Mouse (Mus musculus): Measurements from ENCODE around the gene Cyb561d1. TPM values are rescaled to one million over a fixed set of nuclear protein-coding genes. Genes with fewer than 3 reads are reported as not detected.
A peak's percentile ranks its signal among the peaks of the same experiment; 100 is the strongest.

The Cyb561d1 gene
- polyA plus RNA-seq, 1 experiment from 2014 or later: 2.8 TPM

- Histone ChIP-seq H3K9me3 (replicated peaks) (no peaks in the 10 kb centered on the region), H3K9ac (no peak overlapping the region), H3K27ac (no peak overlapping the region), H3K36me3 (peaks cover 59% of the 10 kb centered on the region), H3K4me2 (no peak overlapping the region), H3K4me3 (no peak overlapping the region), H3K4me1 (peaks cover 42% of the 10 kb centered on the region), H3K27me3 (replicated peaks) (no peaks in the 10 kb centered on the region)
- no peak for ATAC-seq
Measured at GRCm38 (mm10) chr3:108202506-108202905, 1.5 kb upstream of the Cyb561d1 start.

- peak overlapping the region; percentile 80 for H3K4me2 ChIP-seq
- no peaks in the 10 kb centered on the region for H3K9me3 ChIP-seq (replicated peaks)
- ATAC-seq: no peak
- peaks cover 59% of the 10 kb centered on the region for H3K4me1 ChIP-seq
- H3K36me3 ChIP-seq: peaks cover 28% of the 10 kb centered on the region
- H3K4me3 ChIP-seq: peak overlapping the region; percentile 72; the same call in 1 of the 2 replicates
- peak overlapping the region; percentile 79; the same call in 1 of the 2 replicates for H3K9ac ChIP-seq
- H3K27ac ChIP-seq: peak overlapping the region; percentile 90
- no peaks in the 10 kb centered on the region for H3K27me3 ChIP-seq (replicated peaks)
- WGBS (ENCODE audit: insufficient replicate concordance): 92% methylated on average over 6 of the region's 6 CpGs
Measured at GRCm38 (mm10) chr3:108199231-108199630, 1.8 kb downstream of the Cyb561d1 start.

- no peak overlapping the region for H3K27ac ChIP-seq
- peaks cover 11% of the 10 kb centered on the region; the same call in 1 of the 2 replicates for H3K36me3 ChIP-seq
- no peak overlapping the region for H3K9ac ChIP-seq
- peaks cover 50% of the 10 kb centered on the region for H3K4me1 ChIP-seq
- peak overlapping the region; percentile 13; the same call in 1 of the 2 replicates for H3K4me2 ChIP-seq
- no peaks in the 10 kb centered on the region for H3K27me3 ChIP-seq (replicated peaks)
- no peaks in the 10 kb centered on the region for H3K9me3 ChIP-seq (replicated peaks)
- ATAC-seq: no peak
- WGBS (ENCODE audit: insufficient replicate concordance): 44% methylated on average over 14 of the region's 14 CpGs
- no peak overlapping the region for H3K4me3 ChIP-seq
Measured at GRCm38 (mm10) chr3:108197066-108197497, 3.9 kb downstream of the Cyb561d1 start.

- H3K9ac ChIP-seq: no peak overlapping the region
- H3K36me3 ChIP-seq: 0 out of 2 replicates have a peak, but pooled peaks cover 8% of the 10 kb centered on the region
- 47% methylated on average over 7 of the region's 7 CpGs for WGBS (ENCODE audit: insufficient replicate concordance)
- H3K9me3 ChIP-seq (replicated peaks): no peaks in the 10 kb centered on the region
- no peak overlapping the region for H3K4me3 ChIP-seq
- 0 out of 2 replicates have a peak overlapping the region, but pooled peaks have one; percentile 23 for H3K27ac ChIP-seq
- no peaks in the 10 kb centered on the region for H3K27me3 ChIP-seq (replicated peaks)
- no peak for ATAC-seq
- H3K4me1 ChIP-seq: peaks cover 45% of the 10 kb centered on the region
- H3K4me2 ChIP-seq: no peak overlapping the region
Measured at GRCm38 (mm10) chr3:108195941-108196590, 4.9 kb downstream of the Cyb561d1 start.

- ATAC-seq: no peak
- no peaks in the 10 kb centered on the region for H3K27me3 ChIP-seq (replicated peaks)
- H3K36me3 ChIP-seq: 0 out of 2 replicates have a peak, but pooled peaks cover 8% of the 10 kb centered on the region
- H3K27ac ChIP-seq: no peak overlapping the region
- no peak overlapping the region for H3K9ac ChIP-seq
- peaks cover 42% of the 10 kb centered on the region for H3K4me1 ChIP-seq
- H3K4me2 ChIP-seq: no peak overlapping the region
- no peaks in the 10 kb centered on the region for H3K9me3 ChIP-seq (replicated peaks)
- no peak overlapping the region for H3K4me3 ChIP-seq
- 66% methylated on average over 4 of the region's 4 CpGs for WGBS (ENCODE audit: insufficient replicate concordance)
Measured at GRCm38 (mm10) chr3:108195287-108195686, 5.7 kb downstream of the Cyb561d1 start.

DNA sequence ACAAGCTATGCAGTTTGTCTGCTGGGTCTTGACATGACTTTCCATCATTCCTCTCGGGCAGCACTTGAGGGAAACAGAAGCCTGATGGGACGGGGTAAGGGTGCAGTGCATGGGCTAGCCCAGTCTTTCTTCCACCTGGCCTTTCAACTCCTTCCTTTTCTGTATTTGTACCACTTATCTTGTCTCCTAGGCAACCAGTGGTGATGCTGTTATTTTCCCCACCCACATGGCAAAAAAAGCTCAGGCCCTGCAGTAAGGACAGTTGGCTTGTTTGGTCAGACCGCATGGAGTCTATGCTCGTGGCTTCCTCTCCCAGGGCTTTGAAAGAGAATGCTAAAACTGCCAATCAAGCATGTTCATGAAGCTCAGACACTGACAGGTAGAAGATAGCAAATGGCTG, 7.3 kb downstream of the Cyb561d1 start:
- Histone ChIP-seq H3K9ac (no peak overlapping the region), H3K4me2 (no peak overlapping the region), H3K4me1 (peaks cover 39% of the 10 kb centered on the region), H3K27ac (no peak overlapping the region), H3K36me3 (0 out of 2 replicates have a peak, but pooled peaks cover under 1% of the 10 kb centered on the region), H3K27me3 (replicated peaks) (peaks cover 13% of the 10 kb centered on the region), H3K9me3 (replicated peaks) (no peaks in the 10 kb centered on the region), H3K4me3 (no peak overlapping the region)
- whole genome bisulfite sequencing (ENCODE audit: insufficient replicate concordance): 56% methylated on average over 4 of the region's 4 CpGs
- ATAC-seq: peak; percentile 9; the same call in 1 of the 2 replicates

- H3K4me2 ChIP-seq: peak overlapping the region; percentile 5; the same call in 1 of the 2 replicates
- H3K36me3 ChIP-seq: no peaks in the 10 kb centered on the region
- H3K27ac ChIP-seq: no peak overlapping the region
- peaks cover 51% of the 10 kb centered on the region for H3K27me3 ChIP-seq (replicated peaks)
- 51% methylated on average over 5 of the region's 5 CpGs for WGBS (ENCODE audit: insufficient replicate concordance)
- H3K4me1 ChIP-seq: peaks cover 35% of the 10 kb centered on the region
- no peak for ATAC-seq
- H3K9ac ChIP-seq: no peak overlapping the region
- H3K4me3 ChIP-seq: no peak overlapping the region
- no peaks in the 10 kb centered on the region for H3K9me3 ChIP-seq (replicated peaks)
Measured at GRCm38 (mm10) chr3:108189897-108190296, 11.1 kb downstream of the Cyb561d1 start.

DNA sequence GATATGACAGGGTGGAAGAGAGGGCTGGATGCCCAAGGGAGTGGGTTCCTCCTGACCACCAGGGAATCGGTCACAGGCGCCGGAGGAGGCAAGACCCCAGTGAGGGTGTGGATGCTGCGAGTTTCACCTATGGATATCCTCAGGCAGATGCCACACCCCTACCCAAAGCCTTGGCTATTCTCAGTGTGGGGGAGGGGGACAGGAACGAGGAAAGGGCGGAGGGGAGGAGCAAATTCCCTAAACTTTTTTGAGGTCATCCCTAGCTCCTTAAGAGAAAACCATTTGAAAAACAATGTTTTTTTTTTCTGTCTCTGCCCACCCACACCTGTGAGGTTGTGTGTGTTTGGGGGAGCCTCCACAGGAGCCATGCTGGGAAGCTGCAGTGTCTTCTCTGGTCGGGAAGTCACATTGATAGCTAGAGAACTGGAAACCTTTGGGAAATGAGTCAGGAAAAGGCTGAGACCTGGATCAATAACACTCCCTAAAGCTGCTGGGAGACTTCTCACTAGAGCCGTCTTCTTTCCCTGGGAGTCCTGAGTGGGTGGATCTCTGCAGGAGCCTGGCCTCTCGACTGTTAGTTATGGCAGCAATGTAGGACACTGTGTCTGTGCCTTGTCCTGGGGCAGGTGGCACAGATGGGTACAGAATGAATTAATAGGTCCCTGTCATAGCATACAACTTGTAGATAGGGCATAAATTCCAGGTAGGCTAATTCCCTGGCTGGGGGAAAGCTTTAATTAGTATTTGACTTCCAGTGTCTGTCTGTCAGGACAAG, 12.1 kb downstream of the Cyb561d1 start:
- Histone ChIP-seq H3K9me3 (replicated peaks) (no peaks in the 10 kb centered on the region), H3K27ac (no peak overlapping the region)
- 54% methylated on average over 9 of the region's 9 CpGs for WGBS (ENCODE audit: insufficient replicate concordance)

DNA sequence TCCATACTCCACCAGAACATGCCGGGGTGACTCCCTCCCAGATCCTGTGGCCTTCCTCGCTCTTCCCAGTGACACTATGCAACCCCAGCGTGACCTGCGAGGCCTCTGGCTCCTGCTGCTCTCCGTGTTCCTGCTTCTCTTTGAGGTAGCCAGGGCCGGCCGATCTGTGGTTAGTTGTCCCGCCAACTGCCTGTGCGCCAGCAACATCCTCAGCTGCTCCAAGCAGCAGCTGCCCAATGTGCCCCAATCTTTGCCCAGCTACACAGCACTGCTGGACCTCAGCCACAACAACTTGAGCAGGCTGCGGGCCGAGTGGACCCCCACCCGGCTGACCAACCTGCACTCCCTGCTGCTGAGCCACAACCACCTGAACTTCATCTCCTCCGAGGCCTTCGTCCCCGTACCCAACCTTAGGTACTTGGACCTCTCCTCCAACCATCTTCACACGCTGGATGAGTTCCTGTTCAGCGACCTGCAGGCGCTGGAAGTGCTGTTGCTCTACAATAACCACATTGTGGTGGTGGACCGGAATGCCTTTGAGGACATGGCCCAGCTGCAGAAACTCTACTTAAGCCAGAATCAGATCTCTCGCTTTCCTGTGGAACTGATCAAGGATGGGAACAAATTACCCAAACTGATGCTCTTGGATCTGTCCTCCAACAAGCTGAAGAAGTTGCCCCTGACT, 13.8 kb downstream of the Cyb561d1 start:
- Histone ChIP-seq H3K27ac (no peak overlapping the region), H3K9ac (no peak overlapping the region), H3K4me2 (peak overlapping the region; percentile 98), H3K9me3 (replicated peaks) (no peaks in the 10 kb centered on the region), H3K4me3 (peak overlapping the region; percentile 72), H3K27me3 (replicated peaks) (peaks cover 68% of the 10 kb centered on the region), H3K36me3 (no peaks in the 10 kb centered on the region), H3K4me1 (peaks cover 28% of the 10 kb centered on the region)
- 47% methylated on average over 20 of the region's 20 CpGs for WGBS (ENCODE audit: insufficient replicate concordance)
- ATAC-seq: no peak

More for the DNA sequence above, 12.1 kb downstream of the Cyb561d1 start:
- Histone ChIP-seq H3K4me2 (no peak overlapping the region), H3K27me3 (replicated peaks) (peaks cover 61% of the 10 kb centered on the region), H3K36me3 (no peaks in the 10 kb centered on the region), H3K4me3 (no peak overlapping the region), H3K9ac (no peak overlapping the region), H3K4me1 (peaks cover 31% of the 10 kb centered on the region)
- no peak for ATAC-seq

DNA sequence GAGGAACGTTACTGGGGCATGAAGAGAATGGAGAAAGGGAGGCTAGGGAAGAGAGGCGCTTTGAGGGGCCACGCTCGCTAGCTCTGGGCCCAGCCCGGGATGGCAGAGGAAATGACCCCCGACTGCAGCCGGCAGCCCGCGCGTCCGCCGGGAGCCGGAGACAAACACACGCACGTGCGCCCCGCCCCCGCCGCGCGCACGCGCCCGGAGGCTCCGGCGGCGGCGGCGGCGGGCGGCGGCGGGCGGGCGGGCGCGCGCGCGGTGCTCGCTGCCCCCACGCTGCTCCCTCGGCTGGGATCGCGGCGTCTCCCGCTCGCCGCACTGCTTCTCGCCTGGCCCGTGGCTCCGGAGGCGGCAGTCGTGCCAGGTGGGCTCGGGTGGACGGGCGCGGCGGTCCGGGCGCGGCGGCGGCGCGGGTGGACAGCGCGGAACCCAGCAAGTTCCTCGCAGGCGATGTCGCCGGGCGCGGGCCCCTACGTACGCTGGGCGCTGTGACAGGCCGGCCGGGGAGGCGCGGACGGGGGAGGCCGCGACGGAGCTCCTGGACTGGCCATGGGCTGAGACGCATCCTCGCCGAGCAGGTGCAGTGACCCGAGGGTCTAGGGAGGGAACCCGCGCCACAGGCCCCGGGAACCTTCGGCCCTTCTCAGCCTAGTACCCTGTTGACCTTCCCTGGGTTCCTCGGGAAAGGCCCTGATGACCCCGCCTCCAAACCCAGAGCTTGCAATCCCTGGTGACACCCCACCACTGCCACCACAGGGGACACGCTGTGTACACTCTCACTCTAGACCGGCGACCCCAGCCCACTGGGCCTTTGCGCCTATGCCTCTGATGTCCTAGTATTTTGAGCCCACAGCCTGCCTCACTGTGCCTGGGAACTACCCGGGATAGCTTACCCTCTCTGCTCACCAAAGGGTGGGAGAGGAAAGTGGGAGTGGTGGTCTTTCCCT, 14.6 kb downstream of the Cyb561d1 start, which contains the start of gene Amigo1:
Gene Amigo1, plus strand, starts transcription at position 238 of the 950 bp plus-strand sequence.
- peaks cover 28% of the 10 kb centered on the region for H3K4me1 ChIP-seq
- peak within 1 kb of the TSS; percentile 72 for H3K4me3 ChIP-seq
- no peaks in the 10 kb centered on the region for H3K36me3 ChIP-seq
- H3K9ac ChIP-seq: peak within 1 kb of the TSS; percentile 69
- H3K4me2 ChIP-seq: peak within 1 kb of the TSS; percentile 98
- ATAC-seq: peak; percentile 60
- no peak within 1 kb of the TSS for H3K27ac ChIP-seq
- peaks cover 73% of the 10 kb centered on the region for H3K27me3 ChIP-seq (replicated peaks)
- H3K9me3 ChIP-seq (replicated peaks): no peaks in the 10 kb centered on the region
- 1% methylated on average over 99 of the region's 100 CpGs for WGBS (ENCODE audit: insufficient replicate concordance)
